Mouse (Mus musculus): ENCODE results near the gene Eci1. TPM values are rescaled to one million over a fixed set of nuclear protein-coding genes. Genes with fewer than 3 reads are reported as not detected.

The Eci1 gene
- total RNA-seq, 2 experiments from 2014 or later, result 158 to 163 TPM

Other genes with a start within 250 kb of the Eci1 start
- gene Tbc1d24, start 221.1 kb upstream of the Eci1 start, total RNA-seq (2021), result 1 to 10 TPM; 4.2 to 5.5 TPM
- gene Ntn3, start 217.1 kb upstream of the Eci1 start, total RNA-seq (2021), result under 1 TPM; 0.21 to 0.31 TPM
- gene Tedc2, start 205.8 kb upstream of the Eci1 start, total RNA-seq (2021), result 1 to 10 TPM; 1.2 to 1.5 TPM
- gene Ccnf, start 175.2 kb upstream of the Eci1 start, total RNA-seq (2021), result under 1 TPM; 0.25 to 0.50 TPM
- not detected for gene Abca17, start 75.6 kb upstream of the Eci1 start, total RNA-seq (2021)
- gene Abca3, start 74.7 kb upstream of the Eci1 start, total RNA-seq (2021), result 1 to 10 TPM; 6.9 to 7.1 TPM
- gene Rnps1, start 12.1 kb upstream of the Eci1 start, total RNA-seq (2021), result 10 to 100 TPM; 52.1 to 57.5 TPM
- gene Dnase1l2, start 16.5 kb downstream of the Eci1 start, total RNA-seq (2021), result 1 to 10 TPM; 1.0 to 1.3 TPM
- gene E4f1, start 43.7 kb downstream of the Eci1 start, total RNA-seq (2021), result 10 to 100 TPM; 10.8 TPM
- 10 to 100 TPM; 47.6 to 52.1 TPM for gene Pgp, start 43.8 kb downstream of the Eci1 start, total RNA-seq (2021)
- under 1 TPM in 1 of 2 experiments, not detected in 1; 0.31 TPM for gene Bricd5, start 47.2 kb downstream of the Eci1 start, total RNA-seq (2021)
- gene Mlst8, start 52.4 kb downstream of the Eci1 start, total RNA-seq (2021), result 10 to 100 TPM in 1 of 2 experiments, 1 to 10 TPM in 1; 9.9 to 11.1 TPM
- under 1 TPM; 0.09 to 0.17 TPM for gene Caskin1, start 62.0 kb downstream of the Eci1 start, total RNA-seq (2021)
- 10 to 100 TPM; 25.7 to 29.7 TPM for gene Traf7, start 101.3 kb downstream of the Eci1 start, total RNA-seq (2021)
- gene Rab26, start 107.6 kb downstream of the Eci1 start, total RNA-seq (2021), result not detected
- gene Pkd1, start 123.2 kb downstream of the Eci1 start, total RNA-seq (2021), result 10 to 100 TPM; 12.8 to 21.4 TPM
- 100 to 1,000 TPM in 1 of 2 experiments, 10 to 100 TPM in 1; 83.2 to 105 TPM for gene Tsc2, start 206.0 kb downstream of the Eci1 start, total RNA-seq (2021)
- gene Nthl1, start 206.0 kb downstream of the Eci1 start, total RNA-seq (2021), result 1 to 10 TPM; 2.5 to 3.5 TPM
- gene Slc9a3r2, start 223.7 kb downstream of the Eci1 start, total RNA-seq (2021), result 10 to 100 TPM; 31.8 to 55.0 TPM
- not detected for gene Npw, start 231.8 kb downstream of the Eci1 start, total RNA-seq (2021)
- gene Zfp598, start 243.0 kb downstream of the Eci1 start, total RNA-seq (2021), result 10 to 100 TPM; 23.1 to 25.4 TPM